ENCODE assay signal across 15 mouse cellular contexts in genomic region chr2:131175945-131176309, GRCm38 (mm10). TPM values are rescaled to one million over a fixed set of nuclear protein-coding genes. Genes with fewer than 3 reads are reported as not detected.
DNase-seq lines count a peak whose midpoint lies in the region; ATAC-seq lines count a peak whose summit lies in the region.
"Had no signal": no experiment of that assay in that cellular context is flagged by ENCODE, and none has a peak within 500 bp of the region (broad histone marks: within the 10 kb centered on the region; RNA-seq: fewer than 3 reads in every experiment).

No protein-coding gene starts in this region.

- peaks cover 28% of the 10 kb centered on the region for H3K27me3 ChIP-seq in hindbrain, embryonic 13.5 days
- peaks cover 25% of the 10 kb centered on the region for H3K27me3 ChIP-seq in hindbrain, embryonic 14.5 days (ENCODE audit: control insufficient read depth, insufficient read depth, low read length)
- peaks cover 26% of the 10 kb centered on the region for H3K27me3 ChIP-seq in lung, embryonic 15.5 days
- peaks cover 24% of the 10 kb centered on the region for H3K27me3 ChIP-seq in intestine, embryonic 14.5 days (replicated peaks; ENCODE audit: control insufficient read depth, insufficient read depth, low read length)

- peaks cover 12% of the 10 kb centered on the region; the same call in 1 of the 2 replicates for H3K36me3 ChIP-seq in hindbrain, embryonic 13.5 days
- H3K36me3 ChIP-seq in hindbrain, embryonic 14.5 days (replicated peaks; ENCODE audit: control insufficient read depth, insufficient read depth): peaks cover 23% of the 10 kb centered on the region
- 0 out of 2 replicates have a peak, but pooled peaks cover 4% of the 10 kb centered on the region for H3K36me3 ChIP-seq in lung, embryonic 15.5 days
- H3K36me3 ChIP-seq in intestine, embryonic 14.5 days (ENCODE audit: control insufficient read depth, insufficient read depth, low read length): peaks cover 10% of the 10 kb centered on the region

- H3K9me3 ChIP-seq in hindbrain, embryonic 13.5 days: no peaks in the 10 kb centered on the region
- H3K9me3 ChIP-seq in hindbrain, embryonic 14.5 days (ENCODE audit: control insufficient read depth, low read length): no peaks in the 10 kb centered on the region
- H3K9me3 ChIP-seq in lung, embryonic 15.5 days: no peaks in the 10 kb centered on the region
- no peaks in the 10 kb centered on the region for H3K9me3 ChIP-seq in intestine, embryonic 14.5 days (ENCODE audit: control insufficient read depth, low read length)
- H3K9me3 ChIP-seq: G1E; neural tube, embryonic 12.5 days had no signal

- WGBS in hindbrain, embryonic 13.5 days: 97% methylated on average over 1 of the region's 1 CpGs
- 92% methylated on average over 1 of the region's 1 CpGs for WGBS in hindbrain, embryonic 14.5 days
- WGBS in lung, embryonic 15.5 days: 85% methylated on average over 1 of the region's 1 CpGs
- 77% methylated on average over 1 of the region's 1 CpGs for WGBS in intestine, embryonic 14.5 days

- DNase-seq in hindbrain, embryonic 14.5 days (ENCODE audit: low spot score): no peak
- no peak for DNase-seq in lung, postnatal 10 days
- DNase-seq in intestine, embryonic 14.5 days (ENCODE audit: low spot score): no peak
- peak; percentile 47 to 59 for DNase-seq in kidney, postnatal 36 days
- no peak for DNase-seq in MN1 (ENCODE audit: low spot score)
- DNase-seq in left cerebral cortex, adult 18-20 months (ENCODE audit: low spot score in 2 of 2): no peak
- DNase-seq: adrenal gland, postnatal 25 days; cerebellum, postnatal 10 days; heart, adult 11 months; heart, postnatal 14 days had no signal

- 0 out of 2 replicates have a peak overlapping the region, but pooled peaks have one; percentile 0 for H3K4me2 ChIP-seq in hindbrain, embryonic 13.5 days
- no peak overlapping the region for H3K4me2 ChIP-seq in hindbrain, embryonic 14.5 days (replicated peaks)
- 0 out of 2 replicates have a peak overlapping the region, but pooled peaks have one; percentile 91 for H3K4me2 ChIP-seq in lung, embryonic 15.5 days
- peak overlapping the region; percentile 22; the same call in 1 of the 2 replicates for H3K4me2 ChIP-seq in intestine, embryonic 14.5 days (ENCODE audit: low read length)

- H3K4me3 ChIP-seq in hindbrain, embryonic 13.5 days: no peak overlapping the region
- no peak overlapping the region for H3K4me3 ChIP-seq in hindbrain, embryonic 14.5 days (replicated peaks; ENCODE audit: low read length)
- no peak overlapping the region for H3K4me3 ChIP-seq in lung, embryonic 15.5 days
- no peak overlapping the region for H3K4me3 ChIP-seq in intestine, embryonic 14.5 days (ENCODE audit: low read depth, low read length)

- H3K4me1 ChIP-seq in hindbrain, embryonic 13.5 days (replicated peaks): peaks cover 71% of the 10 kb centered on the region
- peaks cover 49% of the 10 kb centered on the region for H3K4me1 ChIP-seq in hindbrain, embryonic 14.5 days (replicated peaks; ENCODE audit: control insufficient read depth, insufficient read depth, low read length)
- H3K4me1 ChIP-seq in lung, embryonic 15.5 days: peaks cover 51% of the 10 kb centered on the region
- H3K4me1 ChIP-seq in intestine, embryonic 14.5 days (replicated peaks; ENCODE audit: control insufficient read depth, insufficient read depth, low read length): peaks cover 33% of the 10 kb centered on the region

- no peak for ATAC-seq in hindbrain, embryonic 13.5 days (ENCODE audit: low FRiP score)
- ATAC-seq in hindbrain, embryonic 14.5 days (ENCODE audit: low FRiP score): no peak
- ATAC-seq in lung, embryonic 15.5 days (ENCODE audit: borderline replicate concordance, extremely low read depth, low FRiP score, low TSS enrichment): no peak
- ATAC-seq in intestine, embryonic 14.5 days (replicated peaks; ENCODE audit: low FRiP score, low TSS enrichment, low read depth): no peak
- ATAC-seq: midbrain, embryonic 16.5 days had no signal

- H3K9ac ChIP-seq in hindbrain, embryonic 13.5 days: no peak overlapping the region; the same call in 1 of the 2 replicates
- H3K9ac ChIP-seq in hindbrain, embryonic 14.5 days: no peak overlapping the region
- no peak overlapping the region for H3K9ac ChIP-seq in lung, embryonic 15.5 days
- no peak overlapping the region for H3K9ac ChIP-seq in intestine, embryonic 14.5 days (ENCODE audit: low read length)
- H3K9ac ChIP-seq: neural tube, embryonic 12.5 days had no signal

- peak overlapping the region; percentile 30; the same call in 1 of the 2 replicates for H3K27ac ChIP-seq in hindbrain, embryonic 13.5 days
- no peak overlapping the region for H3K27ac ChIP-seq in hindbrain, embryonic 14.5 days
- peak overlapping the region; percentile 60 for H3K27ac ChIP-seq in lung, embryonic 15.5 days
- peak overlapping the region; percentile 2; the same call in 1 of the 2 replicates for H3K27ac ChIP-seq in intestine, embryonic 14.5 days (ENCODE audit: low read depth)
- H3K27ac ChIP-seq: neural tube, embryonic 12.5 days had no signal

RNA-seq across cellular contexts. Expression of gene Cenpb, which starts 3.9 kb away (rescaled TPM):
- 13.3 and 13.4 TPM in 2 replicates for polyA plus RNA-seq in hindbrain, embryonic 13.5 days (2015; fragmentation: Nextera tagmentation; extraction: Ambion mirVana)
- 9.3 and 10.3 TPM in 2 replicates for polyA plus RNA-seq in hindbrain, embryonic 14.5 days (2014; fragmentation: Nextera tagmentation; extraction: Ambion mirVana)
- polyA plus RNA-seq in lung, embryonic 15.5 days (2015; fragmentation: Nextera tagmentation; extraction: Ambion mirVana): 12.6 and 14.1 TPM in 2 replicates
- polyA plus RNA-seq in intestine, embryonic 14.5 days (2014; fragmentation: Nextera tagmentation; extraction: Ambion mirVana): 8.8 and 9.5 TPM in 2 replicates
- 10 to 100 TPM; 64.2 to 64.3 TPM for total RNA-seq in left cerebral cortex, adult 18-20 months (2021)

RNA-seq across cellular contexts. Expression of gene Cdc25b, which starts 10.8 kb away (rescaled TPM):
- 34.1 and 41.8 TPM in 2 replicates for polyA plus RNA-seq in hindbrain, embryonic 13.5 days (2015; fragmentation: Nextera tagmentation; extraction: Ambion mirVana)
- polyA plus RNA-seq in hindbrain, embryonic 14.5 days (2014; fragmentation: Nextera tagmentation; extraction: Ambion mirVana): 26.9 and 27.6 TPM in 2 replicates
- 56.1 and 58.4 TPM in 2 replicates for polyA plus RNA-seq in lung, embryonic 15.5 days (2015; fragmentation: Nextera tagmentation; extraction: Ambion mirVana)
- 51.8 and 61.0 TPM in 2 replicates for polyA plus RNA-seq in intestine, embryonic 14.5 days (2014; fragmentation: Nextera tagmentation; extraction: Ambion mirVana)
- 10 to 100 TPM; 15.2 to 21.6 TPM for total RNA-seq in left cerebral cortex, adult 18-20 months (2021)

RNA-seq across cellular contexts. Expression of gene Spef1, which starts 11.2 kb away (rescaled TPM):
- polyA plus RNA-seq in hindbrain, embryonic 13.5 days (2015; fragmentation: Nextera tagmentation; extraction: Ambion mirVana): 8.7 and 9.9 TPM in 2 replicates
- polyA plus RNA-seq in hindbrain, embryonic 14.5 days (2014; fragmentation: Nextera tagmentation; extraction: Ambion mirVana): 11.5 and 11.8 TPM in 2 replicates
- polyA plus RNA-seq in lung, embryonic 15.5 days (2015; fragmentation: Nextera tagmentation; extraction: Ambion mirVana): 5.0 and 5.8 TPM in 2 replicates
- 5.8 and 6.4 TPM in 2 replicates for polyA plus RNA-seq in intestine, embryonic 14.5 days (2014; fragmentation: Nextera tagmentation; extraction: Ambion mirVana)
- total RNA-seq in left cerebral cortex, adult 18-20 months (2021): 1 to 10 TPM; 7.6 to 9.2 TPM

RNA-seq across cellular contexts. Expression of gene 1700037H04Rik, which starts 16.0 kb away (rescaled TPM):
- 94.3 and 94.6 TPM in 2 replicates for polyA plus RNA-seq in hindbrain, embryonic 13.5 days (2015; fragmentation: Nextera tagmentation; extraction: Ambion mirVana)
- 87.3 and 88.5 TPM in 2 replicates for polyA plus RNA-seq in hindbrain, embryonic 14.5 days (2014; fragmentation: Nextera tagmentation; extraction: Ambion mirVana)
- 60.4 and 61.5 TPM in 2 replicates for polyA plus RNA-seq in lung, embryonic 15.5 days (2015; fragmentation: Nextera tagmentation; extraction: Ambion mirVana)
- 91.4 and 93.1 TPM in 2 replicates for polyA plus RNA-seq in intestine, embryonic 14.5 days (2014; fragmentation: Nextera tagmentation; extraction: Ambion mirVana)
- total RNA-seq in left cerebral cortex, adult 18-20 months (2021): 10 to 100 TPM; 69.3 to 85.6 TPM

RNA-seq across cellular contexts. Expression of gene Ap5s1, which starts 31.0 kb away (rescaled TPM):
- 31.0 and 35.8 TPM in 2 replicates for polyA plus RNA-seq in hindbrain, embryonic 13.5 days (2015; fragmentation: Nextera tagmentation; extraction: Ambion mirVana)
- 32.1 and 39.7 TPM in 2 replicates for polyA plus RNA-seq in hindbrain, embryonic 14.5 days (2014; fragmentation: Nextera tagmentation; extraction: Ambion mirVana)
- 22.6 and 27.0 TPM in 2 replicates for polyA plus RNA-seq in lung, embryonic 15.5 days (2015; fragmentation: Nextera tagmentation; extraction: Ambion mirVana)
- 23.4 and 23.8 TPM in 2 replicates for polyA plus RNA-seq in intestine, embryonic 14.5 days (2014; fragmentation: Nextera tagmentation; extraction: Ambion mirVana)
- 10 to 100 TPM; 23.1 to 25.1 TPM for total RNA-seq in left cerebral cortex, adult 18-20 months (2021)

Comparison
In these comparisons a context has a peak if more than half of its experiments do, and no peak if none do; other contexts are left out.
1. DNase-seq: peak in kidney, postnatal 36 days (2 of 2); none in hindbrain, embryonic 14.5 days (single experiment), lung, postnatal 10 days (single experiment), intestine, embryonic 14.5 days (single experiment), MN1 (single experiment) and left cerebral cortex, adult 18-20 months (0 of 2).